Mouse (Mus musculus) retina, postnatal 7 days (tissue): ENCODE measurements around the gene Acot7.
A peak's percentile ranks its signal among the peaks of the same experiment; 100 is the strongest.

Source experiments
- DNase-seq: peaks from one replicate; pipeline ENCODE4 v3.0.0-alpha.2; 2012; ENCODE audit warnings: low read depth, low spot score

Acot7 gene

GRCm38 (mm10) chr4:152272006-152272405 is 94.1 kb downstream of the Acot7 start:
- no peak for DNase-seq

- no peak for DNase-seq
Observed at GRCm38 (mm10) chr4:152272449-152273049, 94.6 kb downstream of the Acot7 start.

GRCm38 (mm10) chr4:152273191-152273590 is 95.3 kb downstream of the Acot7 start:
- DNase-seq = no peak

GRCm38 (mm10) chr4:152273621-152274236 is 95.8 kb downstream of the Acot7 start, which contains the start of gene Gpr153:
Gene Gpr153, plus strand, starts transcription at chr4:152274232.
- no peak for DNase-seq

GRCm38 (mm10) chr4:152274681-152275131 is 96.8 kb downstream of the Acot7 start:
- no peak for DNase-seq

- DNase-seq = no peak
Observed at GRCm38 (mm10) chr4:152276389-152277347, 98.7 kb downstream of the Acot7 start.

GRCm38 (mm10) chr4:152277916-152278315 is 100.0 kb downstream of the Acot7 start:
- no peak for DNase-seq

- DNase-seq = no peak
Observed at GRCm38 (mm10) chr4:152278986-152279385, 101.1 kb downstream of the Acot7 start.

- DNase-seq = no peak
Observed at GRCm38 (mm10) chr4:152281601-152282000, 103.7 kb downstream of the Acot7 start.

- no peak for DNase-seq
Observed at GRCm38 (mm10) chr4:152282721-152283120, 104.8 kb downstream of the Acot7 start.

- peak; percentile 88 for DNase-seq
Observed at GRCm38 (mm10) chr4:152283186-152283950, 105.4 kb downstream of the Acot7 start.

GRCm38 (mm10) chr4:152285505-152285904 is 107.6 kb downstream of the Acot7 start:
- peak; percentile 68 for DNase-seq

- DNase-seq = no peak
Observed at GRCm38 (mm10) chr4:152286183-152286582, 108.2 kb downstream of the Acot7 start.

- DNase-seq = no peak
Observed at GRCm38 (mm10) chr4:152286887-152287286, 109.0 kb downstream of the Acot7 start.

GRCm38 (mm10) chr4:152287317-152288120 is 109.6 kb downstream of the Acot7 start:
- no peak for DNase-seq

- no peak for DNase-seq
Observed at GRCm38 (mm10) chr4:152288398-152288945, 110.5 kb downstream of the Acot7 start.

- no peak for DNase-seq
Observed at GRCm38 (mm10) chr4:152290385-152290784, 112.5 kb downstream of the Acot7 start.

GRCm38 (mm10) chr4:152290991-152291390 is 113.1 kb downstream of the Acot7 start:
- DNase-seq = no peak

GRCm38 (mm10) chr4:152291562-152291961 is 113.6 kb downstream of the Acot7 start, which contains the start of gene Hes3:
Gene Hes3, minus strand, starts transcription at chr4:152291662.
- no peak for DNase-seq

GRCm38 (mm10) chr4:152292102-152292765 is 114.3 kb downstream of the Acot7 start:
- no peak for DNase-seq
